Mouse (Mus musculus): ENCODE data around the gene Mapkapk2. TPM values are rescaled to one million over a fixed set of nuclear protein-coding genes. Genes with fewer than 3 reads are reported as not detected.

Mapkapk2 gene
- polyA plus RNA-seq (2014; fragmentation: Illumina TruSeq; extraction: RNeasy Lipid Tissue Mini Kit (QIAGEN cat#74804); ENCODE audit: low read depth, low replicate concordance) = 25.1 TPM

GRCm38 (mm10) chr1:131097700-131098094 is at the start of gene Mapkapk2:
Gene Mapkapk2, minus strand, starts transcription at chr1:131097826.

GRCm38 (mm10) chr1:131138191-131139016 is 40.8 kb upstream of the Mapkapk2 start, which contains the start of gene Dyrk3:
Gene Dyrk3, minus strand, starts transcription at chr1:131138340.

GRCm38 (mm10) chr1:131019492-131020098 is 78.0 kb downstream of the Mapkapk2 start, which contains the start of gene Il10:
Gene Il10, plus strand, starts transcription at chr1:131019845.

Other genes with a start within 250 kb of the Mapkapk2 start
- gene Fcmr, start 232.2 kb downstream of the Mapkapk2 start, polyA plus RNA-seq (2014; fragmentation: Illumina TruSeq; extraction: RNeasy Lipid Tissue Mini Kit (QIAGEN cat#74804); ENCODE audit: low read depth, low replicate concordance) = 8.6 TPM
- not detected for gene Il24, start 210.4 kb downstream of the Mapkapk2 start, polyA plus RNA-seq (2014; fragmentation: Illumina TruSeq; extraction: RNeasy Lipid Tissue Mini Kit (QIAGEN cat#74804); ENCODE audit: low read depth, low replicate concordance)
- gene Il20, start 186.4 kb downstream of the Mapkapk2 start, polyA plus RNA-seq (2014; fragmentation: Illumina TruSeq; extraction: RNeasy Lipid Tissue Mini Kit (QIAGEN cat#74804); ENCODE audit: low read depth, low replicate concordance) = not detected
- not detected for gene Il19, start 157.7 kb downstream of the Mapkapk2 start, polyA plus RNA-seq (2014; fragmentation: Illumina TruSeq; extraction: RNeasy Lipid Tissue Mini Kit (QIAGEN cat#74804); ENCODE audit: low read depth, low replicate concordance)
- 0.69 TPM for gene Il10, start 78.0 kb downstream of the Mapkapk2 start, polyA plus RNA-seq (2014; fragmentation: Illumina TruSeq; extraction: RNeasy Lipid Tissue Mini Kit (QIAGEN cat#74804); ENCODE audit: low read depth, low replicate concordance)
- 0.47 TPM for gene Dyrk3, start 40.5 kb upstream of the Mapkapk2 start, polyA plus RNA-seq (2014; fragmentation: Illumina TruSeq; extraction: RNeasy Lipid Tissue Mini Kit (QIAGEN cat#74804); ENCODE audit: low read depth, low replicate concordance)
- gene Eif2d, start 55.4 kb upstream of the Mapkapk2 start, polyA plus RNA-seq (2014; fragmentation: Illumina TruSeq; extraction: RNeasy Lipid Tissue Mini Kit (QIAGEN cat#74804); ENCODE audit: low read depth, low replicate concordance) = 23.8 TPM
- 4.7 TPM for gene Rassf5, start 147.4 kb upstream of the Mapkapk2 start, polyA plus RNA-seq (2014; fragmentation: Illumina TruSeq; extraction: RNeasy Lipid Tissue Mini Kit (QIAGEN cat#74804); ENCODE audit: low read depth, low replicate concordance)
- gene Ikbke, start 181.8 kb upstream of the Mapkapk2 start, polyA plus RNA-seq (2014; fragmentation: Illumina TruSeq; extraction: RNeasy Lipid Tissue Mini Kit (QIAGEN cat#74804); ENCODE audit: low read depth, low replicate concordance) = 31.4 TPM

All from sigmoid colon, adult 10 weeks (tissue).